Mouse (Mus musculus): Measurements from ENCODE around the gene Zfp420. TPM values are rescaled to one million over a fixed set of nuclear protein-coding genes. Genes with fewer than 3 reads are reported as not detected.
"Not testable (repeated sequence)": the region's sequence is repeated elsewhere in the genome, so short reads cannot be mapped to it uniquely, and the experiment has no call there.

Zfp420 gene
- polyA plus RNA-seq, 1 experiment, result 14.1 TPM

- H3K4me1 ChIP-seq (ENCODE audit: control insufficient read depth, insufficient read depth, low read length), result no peaks in the 10 kb centered on the region
- H3K27ac ChIP-seq (ENCODE audit: insufficient read depth, low read length), result no peak overlapping the region
- H3K4me3 ChIP-seq (ENCODE audit: insufficient read depth, low read length), result no peak overlapping the region
- no peak for TF ChIP-seq POLR2A (IDR thresholded peaks at IDR 0.05; ENCODE audit: extremely low read depth, insufficient read depth, low read length)
- TF ChIP-seq CTCF (IDR thresholded peaks at IDR 0.05; ENCODE audit: extremely low read depth, insufficient read depth, low read length), result no peak
Observed at GRCm38 (mm10) chr7:29839256-29839655, 20.5 kb upstream of the Zfp420 start.

- Histone ChIP-seq H3K4me1 (ENCODE audit: control insufficient read depth, insufficient read depth, low read length) (no peaks in the 10 kb centered on the region), H3K27ac (ENCODE audit: insufficient read depth, low read length) (no peak overlapping the region), H3K4me3 (ENCODE audit: insufficient read depth, low read length) (no peak overlapping the region)
- TF ChIP-seq CTCF (IDR thresholded peaks at IDR 0.05; ENCODE audit: extremely low read depth, insufficient read depth, low read length) (no peak), POLR2A (IDR thresholded peaks at IDR 0.05; ENCODE audit: extremely low read depth, insufficient read depth, low read length) (no peak)
Observed at GRCm38 (mm10) chr7:29842105-29842504, 17.7 kb upstream of the Zfp420 start.

- Histone ChIP-seq H3K4me1 (ENCODE audit: control insufficient read depth, insufficient read depth, low read length) (no peaks in the 10 kb centered on the region), H3K27ac (ENCODE audit: insufficient read depth, low read length) (no peak overlapping the region), H3K4me3 (ENCODE audit: insufficient read depth, low read length) (no peak overlapping the region)
- TF ChIP-seq POLR2A (IDR thresholded peaks at IDR 0.05; ENCODE audit: extremely low read depth, insufficient read depth, low read length), result no peak
- no peak for TF ChIP-seq CTCF (IDR thresholded peaks at IDR 0.05; ENCODE audit: extremely low read depth, insufficient read depth, low read length)
Observed at GRCm38 (mm10) chr7:29844616-29845015, 15.2 kb upstream of the Zfp420 start.

- H3K27ac ChIP-seq (ENCODE audit: insufficient read depth, low read length), result no peak overlapping the region
- peak overlapping the region; percentile 65 for H3K4me3 ChIP-seq (ENCODE audit: insufficient read depth, low read length)
- no peaks in the 10 kb centered on the region for H3K4me1 ChIP-seq (ENCODE audit: control insufficient read depth, insufficient read depth, low read length)
- TF ChIP-seq CTCF (IDR thresholded peaks at IDR 0.05; ENCODE audit: extremely low read depth, insufficient read depth, low read length) (no peak), POLR2A (IDR thresholded peaks at IDR 0.05; ENCODE audit: extremely low read depth, insufficient read depth, low read length) (no peak)
Observed at GRCm38 (mm10) chr7:29852831-29853218, 7.0 kb upstream of the Zfp420 start.

- Histone ChIP-seq H3K4me1 (ENCODE audit: control insufficient read depth, insufficient read depth, low read length) (no peaks in the 10 kb centered on the region), H3K4me3 (ENCODE audit: insufficient read depth, low read length) (peak within 1 kb of the TSS; percentile 65), H3K27ac (ENCODE audit: insufficient read depth, low read length) (no peak within 1 kb of the TSS)
- peak; percentile 86; the same call in 1 of the 2 replicates for TF ChIP-seq POLR2A (IDR thresholded peaks at IDR 0.05; ENCODE audit: extremely low read depth, insufficient read depth, low read length)
- no peak for TF ChIP-seq CTCF (IDR thresholded peaks at IDR 0.05; ENCODE audit: extremely low read depth, insufficient read depth, low read length)
Observed at GRCm38 (mm10) chr7:29853219-29853842, 6.4 kb upstream of the Zfp420 start, which contains the start of gene Zfp940. TSS of gene Zfp940 (minus strand) at chr7:29853669.

GRCm38 (mm10) chr7:29861660-29862059, 1.9 kb downstream of the Zfp420 start:
- H3K4me1 ChIP-seq (ENCODE audit: control insufficient read depth, insufficient read depth, low read length), result no peaks in the 10 kb centered on the region
- H3K4me3 ChIP-seq (ENCODE audit: insufficient read depth, low read length), result no peak overlapping the region
- H3K27ac ChIP-seq (ENCODE audit: insufficient read depth, low read length), result no peak overlapping the region
- TF ChIP-seq CTCF (IDR thresholded peaks at IDR 0.05; ENCODE audit: extremely low read depth, insufficient read depth, low read length) (no peak), POLR2A (IDR thresholded peaks at IDR 0.05; ENCODE audit: extremely low read depth, insufficient read depth, low read length) (no peak)

- H3K27ac ChIP-seq (ENCODE audit: insufficient read depth, low read length), result no peak overlapping the region
- no peak overlapping the region for H3K4me3 ChIP-seq (ENCODE audit: insufficient read depth, low read length)
- H3K4me1 ChIP-seq (ENCODE audit: control insufficient read depth, insufficient read depth, low read length), result no peaks in the 10 kb centered on the region
- TF ChIP-seq CTCF (IDR thresholded peaks at IDR 0.05; ENCODE audit: extremely low read depth, insufficient read depth, low read length) (no peak), POLR2A (IDR thresholded peaks at IDR 0.05; ENCODE audit: extremely low read depth, insufficient read depth, low read length) (no peak)
Observed at GRCm38 (mm10) chr7:29874256-29874655, 14.5 kb downstream of the Zfp420 start.

GRCm38 (mm10) chr7:29877561-29877960, 17.8 kb downstream of the Zfp420 start:
- H3K4me3 ChIP-seq (ENCODE audit: insufficient read depth, low read length); H3K4me1 ChIP-seq (ENCODE audit: control insufficient read depth, insufficient read depth, low read length); H3K27ac ChIP-seq (ENCODE audit: insufficient read depth, low read length): not testable (repeated sequence)

GRCm38 (mm10) chr7:29880056-29880455, 20.3 kb downstream of the Zfp420 start:
- no peak for TF ChIP-seq CTCF (IDR thresholded peaks at IDR 0.05; ENCODE audit: extremely low read depth, insufficient read depth, low read length)
- no peak for TF ChIP-seq POLR2A (IDR thresholded peaks at IDR 0.05; ENCODE audit: extremely low read depth, insufficient read depth, low read length)
- H3K4me1 ChIP-seq (ENCODE audit: control insufficient read depth, insufficient read depth, low read length), result no peaks in the 10 kb centered on the region
- no peak overlapping the region for H3K4me3 ChIP-seq (ENCODE audit: insufficient read depth, low read length)
- H3K27ac ChIP-seq (ENCODE audit: insufficient read depth, low read length), result no peak overlapping the region

GRCm38 (mm10) chr7:29880916-29881315, 21.1 kb downstream of the Zfp420 start:
- no peaks in the 10 kb centered on the region for H3K4me1 ChIP-seq (ENCODE audit: control insufficient read depth, insufficient read depth, low read length)
- no peak overlapping the region for H3K4me3 ChIP-seq (ENCODE audit: insufficient read depth, low read length)
- TF ChIP-seq CTCF (IDR thresholded peaks at IDR 0.05; ENCODE audit: extremely low read depth, insufficient read depth, low read length), result no peak
- no peak for TF ChIP-seq POLR2A (IDR thresholded peaks at IDR 0.05; ENCODE audit: extremely low read depth, insufficient read depth, low read length)
- no peak overlapping the region for H3K27ac ChIP-seq (ENCODE audit: insufficient read depth, low read length)
